Mouse (Mus musculus): ENCODE measurements at regions not wholly inside any gene's neighbourhood (a gene's known extent, or its start where the extent isn't known, plus 50 kb on each side); places are given as distances from the start of the nearest gene placed in this dataset.
A peak's percentile ranks its signal among the peaks of the same experiment; 100 is the strongest.

- no peak overlapping the region for H3K27ac ChIP-seq (ENCODE audit: low read depth, low read length)
- H3K4me1 ChIP-seq (ENCODE audit: control insufficient read depth, insufficient read depth, low read length): no peaks in the 10 kb centered on the region
- H3K9me3 ChIP-seq (ENCODE audit: control insufficient read depth, low read length): no peaks in the 10 kb centered on the region
- WGBS: 85% methylated on average over 12 of the region's 12 CpGs
- no peaks in the 10 kb centered on the region for H3K36me3 ChIP-seq (ENCODE audit: control insufficient read depth, insufficient read depth, low read length)
- no peak overlapping the region for H3K4me2 ChIP-seq (ENCODE audit: low read depth, low read length)
- H3K27me3 ChIP-seq (ENCODE audit: control insufficient read depth, insufficient read depth, low read length): no peaks in the 10 kb centered on the region
- H3K9ac ChIP-seq (replicated peaks; ENCODE audit: low read depth, low read length): no peak overlapping the region
- H3K4me3 ChIP-seq (ENCODE audit: low read depth, low read length): no peak overlapping the region
- no peak for ATAC-seq (ENCODE audit: low read depth)
Measured at GRCm38 (mm10) chr8:93683773-93684391, 125.9 kb upstream of the Gnao1 start.

GRCm38 (mm10) chr8:93684392-93684791 lies 125.4 kb upstream of the Gnao1 start:
- H3K4me3 ChIP-seq (ENCODE audit: low read depth, low read length): no peak overlapping the region
- ATAC-seq (ENCODE audit: low read depth): no peak
- H3K4me1 ChIP-seq (ENCODE audit: control insufficient read depth, insufficient read depth, low read length): no peaks in the 10 kb centered on the region
- WGBS: 91% methylated on average over 6 of the region's 6 CpGs
- no peaks in the 10 kb centered on the region for H3K27me3 ChIP-seq (ENCODE audit: control insufficient read depth, insufficient read depth, low read length)
- H3K27ac ChIP-seq (ENCODE audit: low read depth, low read length): no peak overlapping the region
- H3K36me3 ChIP-seq (ENCODE audit: control insufficient read depth, insufficient read depth, low read length): no peaks in the 10 kb centered on the region
- no peaks in the 10 kb centered on the region for H3K9me3 ChIP-seq (ENCODE audit: control insufficient read depth, low read length)
- H3K4me2 ChIP-seq (ENCODE audit: low read depth, low read length): no peak overlapping the region
- H3K9ac ChIP-seq (replicated peaks; ENCODE audit: low read depth, low read length): no peak overlapping the region

GRCm38 (mm10) chr8:93688845-93689244 lies 120.9 kb upstream of the Gnao1 start:
- no peak overlapping the region for H3K4me2 ChIP-seq (ENCODE audit: low read depth, low read length)
- H3K27me3 ChIP-seq (ENCODE audit: control insufficient read depth, insufficient read depth, low read length): no peaks in the 10 kb centered on the region
- ATAC-seq (ENCODE audit: low read depth): no peak
- WGBS: 47% methylated on average over 7 of the region's 7 CpGs
- no peak overlapping the region for H3K9ac ChIP-seq (replicated peaks; ENCODE audit: low read depth, low read length)
- no peak overlapping the region for H3K4me3 ChIP-seq (ENCODE audit: low read depth, low read length)
- no peaks in the 10 kb centered on the region for H3K9me3 ChIP-seq (ENCODE audit: control insufficient read depth, low read length)
- H3K27ac ChIP-seq (ENCODE audit: low read depth, low read length): no peak overlapping the region
- H3K4me1 ChIP-seq (ENCODE audit: control insufficient read depth, insufficient read depth, low read length): no peaks in the 10 kb centered on the region
- H3K36me3 ChIP-seq (ENCODE audit: control insufficient read depth, insufficient read depth, low read length): no peaks in the 10 kb centered on the region

GRCm38 (mm10) chr8:93689832-93690471 lies 119.8 kb upstream of the Gnao1 start:
- 86% methylated on average over 4 of the region's 4 CpGs for WGBS
- Histone ChIP-seq H3K27ac (ENCODE audit: low read depth, low read length) (peak overlapping the region; percentile 57; the same call in 1 of the 2 replicates), H3K4me3 (ENCODE audit: low read depth, low read length) (no peak overlapping the region), H3K9me3 (ENCODE audit: control insufficient read depth, low read length) (no peaks in the 10 kb centered on the region), H3K36me3 (ENCODE audit: control insufficient read depth, insufficient read depth, low read length) (no peaks in the 10 kb centered on the region), H3K9ac (replicated peaks; ENCODE audit: low read depth, low read length) (no peak overlapping the region), H3K4me2 (ENCODE audit: low read depth, low read length) (no peak overlapping the region), H3K4me1 (ENCODE audit: control insufficient read depth, insufficient read depth, low read length) (no peaks in the 10 kb centered on the region), H3K27me3 (ENCODE audit: control insufficient read depth, insufficient read depth, low read length) (no peaks in the 10 kb centered on the region)
- ATAC-seq (ENCODE audit: low read depth): no peak

- no peak overlapping the region for H3K4me3 ChIP-seq (ENCODE audit: low read depth, low read length)
- no peak overlapping the region for H3K4me2 ChIP-seq (ENCODE audit: low read depth, low read length)
- no peaks in the 10 kb centered on the region for H3K9me3 ChIP-seq (ENCODE audit: control insufficient read depth, low read length)
- no peaks in the 10 kb centered on the region for H3K27me3 ChIP-seq (ENCODE audit: control insufficient read depth, insufficient read depth, low read length)
- 94% methylated on average over 2 of the region's 2 CpGs for WGBS
- H3K9ac ChIP-seq (replicated peaks; ENCODE audit: low read depth, low read length): no peak overlapping the region
- no peak for ATAC-seq (ENCODE audit: low read depth)
- H3K4me1 ChIP-seq (ENCODE audit: control insufficient read depth, insufficient read depth, low read length): no peaks in the 10 kb centered on the region
- H3K36me3 ChIP-seq (ENCODE audit: control insufficient read depth, insufficient read depth, low read length): no peaks in the 10 kb centered on the region
- no peak overlapping the region for H3K27ac ChIP-seq (ENCODE audit: low read depth, low read length)
Measured at GRCm38 (mm10) chr8:93691375-93691774, 118.4 kb upstream of the Gnao1 start.

GRCm38 (mm10) chr8:93691826-93692225 lies 117.9 kb upstream of the Gnao1 start:
- Histone ChIP-seq H3K36me3 (ENCODE audit: control insufficient read depth, insufficient read depth, low read length) (no peaks in the 10 kb centered on the region), H3K27me3 (ENCODE audit: control insufficient read depth, insufficient read depth, low read length) (no peaks in the 10 kb centered on the region), H3K9ac (replicated peaks; ENCODE audit: low read depth, low read length) (no peak overlapping the region), H3K9me3 (ENCODE audit: control insufficient read depth, low read length) (no peaks in the 10 kb centered on the region), H3K4me3 (ENCODE audit: low read depth, low read length) (no peak overlapping the region), H3K4me1 (ENCODE audit: control insufficient read depth, insufficient read depth, low read length) (no peaks in the 10 kb centered on the region), H3K4me2 (ENCODE audit: low read depth, low read length) (no peak overlapping the region), H3K27ac (ENCODE audit: low read depth, low read length) (no peak overlapping the region)
- WGBS: 76% methylated on average over 2 of the region's 2 CpGs
- ATAC-seq (ENCODE audit: low read depth): no peak

- Histone ChIP-seq H3K9ac (replicated peaks; ENCODE audit: low read depth, low read length) (no peak overlapping the region), H3K4me3 (ENCODE audit: low read depth, low read length) (no peak overlapping the region), H3K27ac (ENCODE audit: low read depth, low read length) (no peak overlapping the region), H3K9me3 (ENCODE audit: control insufficient read depth, low read length) (no peaks in the 10 kb centered on the region), H3K4me1 (ENCODE audit: control insufficient read depth, insufficient read depth, low read length) (no peaks in the 10 kb centered on the region), H3K4me2 (ENCODE audit: low read depth, low read length) (no peak overlapping the region), H3K27me3 (ENCODE audit: control insufficient read depth, insufficient read depth, low read length) (no peaks in the 10 kb centered on the region), H3K36me3 (ENCODE audit: control insufficient read depth, insufficient read depth, low read length) (no peaks in the 10 kb centered on the region)
- WGBS: 72% methylated on average over 7 of the region's 7 CpGs
- ATAC-seq (ENCODE audit: low read depth): no peak
Measured at GRCm38 (mm10) chr8:93697206-93697605, 112.6 kb upstream of the Gnao1 start.

GRCm38 (mm10) chr8:93698508-93698907 lies 111.3 kb upstream of the Gnao1 start:
- Histone ChIP-seq H3K4me2 (ENCODE audit: low read depth, low read length) (no peak overlapping the region), H3K27ac (ENCODE audit: low read depth, low read length) (no peak overlapping the region), H3K36me3 (ENCODE audit: control insufficient read depth, insufficient read depth, low read length) (no peaks in the 10 kb centered on the region), H3K27me3 (ENCODE audit: control insufficient read depth, insufficient read depth, low read length) (no peaks in the 10 kb centered on the region), H3K4me3 (ENCODE audit: low read depth, low read length) (no peak overlapping the region), H3K9me3 (ENCODE audit: control insufficient read depth, low read length) (no peaks in the 10 kb centered on the region), H3K4me1 (ENCODE audit: control insufficient read depth, insufficient read depth, low read length) (no peaks in the 10 kb centered on the region), H3K9ac (replicated peaks; ENCODE audit: low read depth, low read length) (no peak overlapping the region)
- no peak for ATAC-seq (ENCODE audit: low read depth)
- WGBS: 92% methylated on average over 3 of the region's 3 CpGs

- H3K4me2 ChIP-seq (ENCODE audit: low read depth, low read length): no peak overlapping the region
- H3K36me3 ChIP-seq (ENCODE audit: control insufficient read depth, insufficient read depth, low read length): no peaks in the 10 kb centered on the region
- no peak for ATAC-seq (ENCODE audit: low read depth)
- WGBS: 78% methylated on average over 3 of the region's 3 CpGs
- no peaks in the 10 kb centered on the region for H3K4me1 ChIP-seq (ENCODE audit: control insufficient read depth, insufficient read depth, low read length)
- no peak overlapping the region for H3K4me3 ChIP-seq (ENCODE audit: low read depth, low read length)
- no peak overlapping the region for H3K9ac ChIP-seq (replicated peaks; ENCODE audit: low read depth, low read length)
- no peaks in the 10 kb centered on the region for H3K27me3 ChIP-seq (ENCODE audit: control insufficient read depth, insufficient read depth, low read length)
- no peaks in the 10 kb centered on the region for H3K9me3 ChIP-seq (ENCODE audit: control insufficient read depth, low read length)
- no peak overlapping the region for H3K27ac ChIP-seq (ENCODE audit: low read depth, low read length)
Measured at GRCm38 (mm10) chr8:93701391-93701790, 108.4 kb upstream of the Gnao1 start.
